16 mouse cellular contexts compared by ENCODE assay signal in the genomic region with DNA sequence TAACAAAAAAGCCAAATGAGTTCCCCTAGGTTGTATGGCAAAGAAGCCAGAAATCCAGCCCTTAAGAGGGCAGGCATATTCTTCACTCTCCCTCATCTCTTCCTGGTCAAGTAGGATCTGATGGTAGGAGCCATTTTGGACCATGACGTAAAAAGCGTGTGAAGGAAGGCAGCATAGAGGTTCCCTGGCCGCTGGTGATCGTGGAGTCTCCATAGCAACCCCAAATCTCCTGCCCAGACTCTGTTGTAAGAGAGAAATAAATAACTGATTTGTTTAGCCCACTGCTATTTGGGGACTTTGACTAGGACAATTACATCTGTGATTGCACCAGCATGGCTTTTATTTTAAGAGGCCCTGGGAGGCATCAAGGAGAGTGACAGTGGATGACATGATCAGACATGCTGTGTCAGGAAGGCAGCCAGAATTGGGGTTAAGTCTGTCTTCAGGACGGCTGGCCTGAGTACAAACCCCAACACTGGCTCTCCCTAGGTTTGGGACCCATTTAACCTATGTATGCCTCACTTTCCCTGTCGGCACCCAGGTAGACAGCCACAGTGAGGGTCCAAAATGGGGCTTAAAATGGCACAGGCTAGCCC. TPM values are rescaled to one million over a fixed set of nuclear protein-coding genes. Genes with fewer than 3 reads are reported as not detected.
A peak's percentile ranks its signal among the peaks of the same experiment; 100 is the strongest.
DNase-seq lines count a peak whose midpoint lies in the region; ATAC-seq and TF ChIP-seq lines count a peak whose summit lies in the region.
"Had no signal": no experiment of that assay in that cellular context is flagged by ENCODE, and none has a peak within 500 bp of the region (broad histone marks: within the 10 kb centered on the region; RNA-seq: fewer than 3 reads in every experiment).

No protein-coding gene starts in this region.

- no peak overlapping the region for H3K9ac ChIP-seq in liver, postnatal 0 days (replicated peaks)
- no peak overlapping the region for H3K9ac ChIP-seq in liver, embryonic 12.5 days
- no peak overlapping the region for H3K9ac ChIP-seq in midbrain, embryonic 16.5 days (ENCODE audit: low read depth, low read length)
- H3K9ac ChIP-seq: limb, embryonic 13.5 days had no signal

- H3K4me1 ChIP-seq in heart, embryonic 10.5 days = peaks cover 60% of the 10 kb centered on the region
- no peaks in the 10 kb centered on the region for H3K4me1 ChIP-seq in liver, postnatal 0 days (ENCODE audit: insufficient read depth)
- H3K4me1 ChIP-seq in liver, embryonic 12.5 days = peaks cover 14% of the 10 kb centered on the region
- peaks cover 7% of the 10 kb centered on the region; the same call in 1 of the 2 replicates for H3K4me1 ChIP-seq in midbrain, embryonic 16.5 days (ENCODE audit: control insufficient read depth, insufficient read depth, low read length)

- no peaks in the 10 kb centered on the region for H3K36me3 ChIP-seq in heart, embryonic 10.5 days
- no peaks in the 10 kb centered on the region for H3K36me3 ChIP-seq in liver, postnatal 0 days (replicated peaks; ENCODE audit: insufficient read depth, low read length)
- H3K36me3 ChIP-seq in liver, embryonic 12.5 days = no peaks in the 10 kb centered on the region
- H3K36me3 ChIP-seq in midbrain, embryonic 16.5 days (ENCODE audit: control insufficient read depth, insufficient read depth, low read length) = no peaks in the 10 kb centered on the region
- H3K36me3 ChIP-seq: hindbrain, embryonic 10.5 days; limb, embryonic 13.5 days had no signal

- 0 out of 2 replicates have a peak, but pooled peaks have one; percentile 15 for ATAC-seq in liver, postnatal 0 days
- ATAC-seq in liver, embryonic 12.5 days = no peak
- ATAC-seq in midbrain, embryonic 16.5 days = peak; percentile 49; the same call in 1 of the 2 replicates
- ATAC-seq: forebrain, embryonic 14.5 days had no signal

- no peak overlapping the region for H3K4me2 ChIP-seq in liver, postnatal 0 days (ENCODE audit: low read depth, low read length)
- no peak overlapping the region for H3K4me2 ChIP-seq in liver, embryonic 12.5 days
- H3K4me2 ChIP-seq in midbrain, embryonic 16.5 days (ENCODE audit: low read length) = no peak overlapping the region
- H3K4me2 ChIP-seq: limb, embryonic 13.5 days had no signal

- WGBS in heart, embryonic 10.5 days = 81% methylated on average over 6 of the region's 6 CpGs
- 62% methylated on average over 6 of the region's 6 CpGs for WGBS in liver, postnatal 0 days (ENCODE audit: insufficient replicate concordance)
- 64% methylated on average over 6 of the region's 6 CpGs for WGBS in liver, embryonic 12.5 days (ENCODE audit: insufficient replicate concordance)
- WGBS in midbrain, embryonic 16.5 days = 30% methylated on average over 6 of the region's 6 CpGs

- TF ChIP-seq POLR2A in brain, embryonic 14.5 days (IDR thresholded peaks at IDR 0.05; ENCODE audit: borderline replicate concordance, extremely low read depth, insufficient read depth, insufficient read length, poor library complexity, severe bottlenecking) = no peak

- H3K9me3 ChIP-seq in heart, embryonic 10.5 days = no peaks in the 10 kb centered on the region
- H3K9me3 ChIP-seq in liver, postnatal 0 days (ENCODE audit: low read length) = no peaks in the 10 kb centered on the region
- H3K9me3 ChIP-seq in liver, embryonic 12.5 days (replicated peaks) = no peaks in the 10 kb centered on the region
- no peaks in the 10 kb centered on the region for H3K9me3 ChIP-seq in midbrain, embryonic 16.5 days (replicated peaks; ENCODE audit: control insufficient read depth, low read length, poor library complexity, severe bottlenecking)
- H3K9me3 ChIP-seq: hindbrain, embryonic 10.5 days; limb, embryonic 13.5 days had no signal

- peaks cover 4% of the 10 kb centered on the region; the same call in 1 of the 2 replicates for H3K27me3 ChIP-seq in heart, embryonic 10.5 days (ENCODE audit: insufficient read depth, poor library complexity, severe bottlenecking)
- no peaks in the 10 kb centered on the region for H3K27me3 ChIP-seq in liver, postnatal 0 days (ENCODE audit: insufficient read depth, low read length)
- peaks cover 16% of the 10 kb centered on the region for H3K27me3 ChIP-seq in liver, embryonic 12.5 days (replicated peaks)
- no peaks in the 10 kb centered on the region for H3K27me3 ChIP-seq in midbrain, embryonic 16.5 days (ENCODE audit: control insufficient read depth, insufficient read depth, low read depth, low read length)

- no peak for TF ChIP-seq CTCF in liver, postnatal 0 days (IDR thresholded peaks at IDR 0.05; ENCODE audit: low read depth)
- no peak for TF ChIP-seq CTCF in brain, embryonic 14.5 days (IDR thresholded peaks at IDR 0.05; ENCODE audit: borderline replicate concordance, extremely low read depth, insufficient read depth, insufficient read length)

- TF ChIP-seq EP300 in liver, postnatal 0 days (IDR thresholded peaks at IDR 0.05; ENCODE audit: low read depth) = no peak

- DNase-seq in heart, embryonic 10.5 days (ENCODE audit: low spot score) = no peak
- no peak for DNase-seq in heart, postnatal 4 days
- DNase-seq in liver, postnatal 0 days = no peak
- peak; percentile 55 for DNase-seq in brain, embryonic 14.5 days (ENCODE audit: low read depth)
- no peak for DNase-seq in adrenal gland, postnatal 14 days
- DNase-seq: B cell, adult 2 months; cerebellum, adult 9-10 months; gastrocnemius, adult 2 months; kidney, adult 8-10 months; kidney, postnatal 25 days had no signal

- 0 out of 2 replicates have a peak overlapping the region, but pooled peaks have one; percentile 17 for H3K27ac ChIP-seq in heart, embryonic 10.5 days
- H3K27ac ChIP-seq in liver, postnatal 0 days (ENCODE audit: low read depth) = no peak overlapping the region
- H3K27ac ChIP-seq in liver, embryonic 12.5 days = no peak overlapping the region
- H3K27ac ChIP-seq in midbrain, embryonic 16.5 days (ENCODE audit: low read length) = 0 out of 2 replicates have a peak overlapping the region, but pooled peaks have one; percentile 19
- H3K27ac ChIP-seq: gastrocnemius, adult 2 months; hindbrain, embryonic 10.5 days had no signal

- H3K4me3 ChIP-seq in heart, embryonic 10.5 days = no peak overlapping the region
- H3K4me3 ChIP-seq in liver, postnatal 0 days (ENCODE audit: low read depth, low read length) = no peak overlapping the region
- H3K4me3 ChIP-seq in liver, embryonic 12.5 days = no peak overlapping the region
- H3K4me3 ChIP-seq in midbrain, embryonic 16.5 days (ENCODE audit: low read depth, low read length) = no peak overlapping the region
- H3K4me3 ChIP-seq: gastrocnemius, adult 2 months; hindbrain, embryonic 10.5 days; limb, embryonic 13.5 days; myocyte had no signal

RNA-seq across cellular contexts. Expression of gene Nfatc2, which starts 8.3 kb away (rescaled TPM):
- 2.0 and 4.6 TPM in 2 replicates for polyA plus RNA-seq in heart, embryonic 10.5 days (2016; fragmentation: Nextera tagmentation; extraction: Ambion mirVana)
- total RNA-seq in heart, postnatal 4 days (2021) = 10 to 100 TPM; 18.8 to 21.3 TPM
- polyA plus RNA-seq in liver, postnatal 0 days (2015; fragmentation: Nextera tagmentation; extraction: Ambion mirVana) = 0.11 and 0.18 TPM in 2 replicates
- 0.29 and 0.41 TPM in 2 replicates for polyA plus RNA-seq in liver, embryonic 12.5 days (2016; fragmentation: Nextera tagmentation; extraction: Ambion mirVana)
- 2.7 and 4.2 TPM in 2 replicates for polyA plus RNA-seq in brain, embryonic 14.5 days (2012; rRNA removed)
- polyA plus RNA-seq in midbrain, embryonic 16.5 days (2015; fragmentation: Nextera tagmentation; extraction: Ambion mirVana) = 3.8 and 4.5 TPM in 2 replicates
- total RNA-seq in adrenal gland, postnatal 14 days (2021) = 2.7 and 7.6 TPM in 2 replicates

Comparison
In these comparisons a context has a peak if more than half of its experiments do, and no peak if none do; other contexts are left out.
1. H3K27ac ChIP-seq: peak in heart, embryonic 10.5 days (single experiment) and midbrain, embryonic 16.5 days (single experiment); none in liver, postnatal 0 days (single experiment) and liver, embryonic 12.5 days (single experiment).